ENCODE assay signal across 14 mouse cellular contexts in genomic region chr9:115234561-115234960, GRCm38 (mm10).
"Had no signal": no experiment of that assay in that cellular context is flagged by ENCODE, and none has a peak within 500 bp of the region (broad histone marks: within the 10 kb centered on the region; RNA-seq: fewer than 3 reads in every experiment).

No protein-coding gene starts in this region.

- DNase-seq: retina, postnatal 1 day; right cerebral cortex, postnatal 14 days; right cerebral cortex, postnatal 25 days; right cerebral cortex, postnatal 4 days; spleen, adult 18-20 months; thymus, adult 18-20 months; thymus, adult 2 months; thymus, postnatal 14 days; thymus, postnatal 25 days; thymus, postnatal 36 days; thymus, postnatal 4 days had no signal

- H3K4me2 ChIP-seq: neural tube, embryonic 15.5 days; stomach, embryonic 15.5 days had no signal

- H3K4me3 ChIP-seq: neural tube, embryonic 15.5 days; stomach, embryonic 15.5 days had no signal

- H3K36me3 ChIP-seq: neural tube, embryonic 15.5 days; stomach, embryonic 15.5 days had no signal

- H3K4me1 ChIP-seq: neural tube, embryonic 15.5 days; stomach, embryonic 15.5 days had no signal

- H3K9ac ChIP-seq: neural tube, embryonic 15.5 days; stomach, embryonic 15.5 days had no signal

- H3K27me3 ChIP-seq: neural tube, embryonic 15.5 days; stomach, embryonic 15.5 days had no signal

- H3K27ac ChIP-seq: neural tube, embryonic 15.5 days; stomach, embryonic 15.5 days; stomach, postnatal 0 days had no signal

- H3K9me3 ChIP-seq: neural tube, embryonic 15.5 days; stomach, embryonic 15.5 days had no signal
